Mouse (Mus musculus) ovary, postnatal 10 days (tissue): Measurements from ENCODE around the gene Med17.

ENCODE experiments used
- DNase-seq: peaks from one replicate; pipeline ENCODE4 v3.0.0; 2022; ENCODE audit warnings: low spot score

The Med17 gene

DNA sequence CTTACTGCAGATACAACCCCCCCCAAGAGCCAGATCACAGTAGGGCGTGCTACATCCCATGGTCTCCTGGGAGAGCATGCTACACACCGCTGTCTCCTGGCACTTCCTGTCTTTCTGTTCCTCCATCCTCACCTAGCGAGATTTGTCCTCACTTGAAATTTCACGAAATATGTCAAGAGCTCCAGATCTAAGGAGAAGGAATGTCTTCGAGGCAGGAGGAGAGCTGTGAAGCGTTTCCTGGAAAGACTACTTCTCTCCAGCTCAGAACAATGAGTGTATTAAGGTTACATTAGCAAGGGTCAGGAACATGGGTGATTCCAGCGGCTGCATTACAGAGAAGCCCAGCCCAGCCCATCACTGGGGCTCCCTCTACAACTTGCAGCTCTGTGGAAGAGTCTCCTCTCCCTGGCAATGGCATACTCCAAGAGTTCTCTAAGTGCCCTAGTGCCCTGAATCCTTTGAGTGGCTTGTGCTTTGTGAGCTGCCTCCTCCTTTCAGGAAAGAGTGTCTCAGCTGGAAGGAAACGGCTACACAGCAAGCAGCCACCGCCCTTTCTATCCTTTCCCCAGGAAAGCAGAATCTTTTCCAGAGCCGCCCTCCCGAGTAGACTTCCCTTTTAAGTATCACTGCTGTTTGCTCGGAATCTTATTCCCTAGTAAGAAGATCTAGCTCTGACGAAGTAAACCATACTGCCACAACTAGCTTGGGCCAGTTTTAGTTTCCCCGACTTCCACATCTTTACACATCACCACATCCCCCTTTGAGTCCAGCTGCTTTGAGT, 42.0 kb downstream of the Med17 start:
- DNase-seq = no peak

- DNase-seq = no peak
Observed at GRCm38 (mm10) chr9:15235986-15236385, 43.7 kb downstream of the Med17 start.

DNA sequence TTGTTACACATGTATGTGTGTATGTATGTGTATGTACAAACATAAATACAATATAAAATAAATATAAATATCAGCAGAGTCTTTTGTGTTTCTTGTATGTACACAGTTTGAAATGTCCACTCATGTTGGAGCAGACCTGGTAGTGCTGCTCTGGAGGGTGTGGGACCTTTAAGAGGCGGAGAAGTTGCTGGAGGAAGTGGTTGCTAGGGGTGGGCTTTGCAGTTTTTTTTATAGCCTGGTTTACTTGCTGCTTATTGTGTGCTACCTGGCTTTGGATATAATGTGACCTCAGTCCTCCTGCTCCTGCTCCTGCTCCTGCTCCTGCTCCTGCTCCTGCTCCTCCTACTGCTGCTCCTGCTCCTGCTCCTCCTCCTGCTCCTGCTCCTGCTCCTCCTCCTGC, 46.1 kb downstream of the Med17 start:
- DNase-seq = no peak

GRCm38 (mm10) chr9:15232445-15232844, 47.3 kb downstream of the Med17 start:
- no peak for DNase-seq

- no peak for DNase-seq
Observed at GRCm38 (mm10) chr9:15224912-15225311, 54.8 kb downstream of the Med17 start.

DNA sequence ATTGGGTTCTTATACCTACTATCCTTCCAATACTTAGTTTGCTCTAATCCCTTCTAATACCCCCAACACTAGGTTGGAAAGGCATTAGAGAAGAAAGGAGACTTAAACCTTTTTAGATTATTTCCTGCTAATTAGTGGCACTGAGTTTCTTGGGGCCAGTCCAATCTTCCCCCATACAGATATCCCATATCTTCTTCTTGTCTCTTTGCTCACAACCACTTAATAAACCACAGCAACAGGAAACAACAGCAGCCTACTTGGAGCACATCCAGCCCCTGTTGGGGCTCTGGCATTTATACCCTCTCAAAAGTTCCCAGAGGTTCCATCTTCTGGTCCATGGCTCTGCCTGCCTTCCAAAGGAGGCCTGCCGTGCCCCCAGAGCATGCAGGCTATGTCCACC, 66.0 kb downstream of the Med17 start:
- DNase-seq = no peak

GRCm38 (mm10) chr9:15211876-15212275, 67.9 kb downstream of the Med17 start:
- no peak for DNase-seq
